Mouse (Mus musculus) embryo, embryonic 9.5 days (tissue): ENCODE measurements at regions not wholly inside any gene's neighbourhood (a gene's known extent, or its start where the extent isn't known, plus 50 kb on each side); places are given as distances from the start of the nearest gene placed in this dataset.
A peak's percentile ranks its signal among the peaks of the same experiment; 100 is the strongest.

Source experiments
- DNase-seq: peaks from one replicate; pipeline ENCODE4 v3.0.0-alpha.2; 2017; ENCODE audit errors: extremely low spot score

GRCm38 (mm10) chr2:11853210-11853973, 75.7 kb downstream of the Ankrd16 start:
- peak; percentile 7 for DNase-seq

GRCm38 (mm10) chr2:11869983-11870382, 92.3 kb downstream of the Ankrd16 start:
- no peak for DNase-seq

- DNase-seq: no peak
These were observed 102.3 kb downstream of the Ankrd16 start for GRCm38 (mm10) chr2:11880005-11880404.

- DNase-seq: no peak
These were observed 117.3 kb downstream of the Ankrd16 start for GRCm38 (mm10) chr2:11894792-11895568.

- no peak for DNase-seq
These were observed 122.3 kb downstream of the Ankrd16 start for GRCm38 (mm10) chr2:11899698-11900660.

- DNase-seq: no peak
These were observed 137.1 kb downstream of the Ankrd16 start for GRCm38 (mm10) chr2:11914782-11915181.

- no peak for DNase-seq
These were observed 139.7 kb downstream of the Ankrd16 start for GRCm38 (mm10) chr2:11917373-11917772.

GRCm38 (mm10) chr2:11918070-11918469, 140.4 kb downstream of the Ankrd16 start:
- no peak for DNase-seq

GRCm38 (mm10) chr2:11960777-11961176, 183.1 kb downstream of the Ankrd16 start:
- no peak for DNase-seq

GRCm38 (mm10) chr2:11965374-11965773, 187.7 kb downstream of the Ankrd16 start:
- peak; percentile 6 for DNase-seq

- DNase-seq: no peak
These were observed 189.3 kb downstream of the Ankrd16 start for GRCm38 (mm10) chr2:11967001-11967400.

- no peak for DNase-seq
These were observed 194.3 kb downstream of the Ankrd16 start for GRCm38 (mm10) chr2:11971972-11972371.

- DNase-seq: peak; percentile 61
These were observed 224.5 kb downstream of the Ankrd16 start for GRCm38 (mm10) chr2:12001938-12002899.

GRCm38 (mm10) chr2:12004330-12004729, 226.7 kb downstream of the Ankrd16 start:
- no peak for DNase-seq

- DNase-seq: no peak
These were observed 229.5 kb downstream of the Ankrd16 start for GRCm38 (mm10) chr2:12007201-12007600.

- DNase-seq: no peak
These were observed 233.8 kb downstream of the Ankrd16 start for GRCm38 (mm10) chr2:12011441-12011840.

GRCm38 (mm10) chr2:12019607-12020006, 241.9 kb downstream of the Ankrd16 start:
- peak; percentile 47 for DNase-seq

- no peak for DNase-seq
These were observed 245.9 kb downstream of the Ankrd16 start for GRCm38 (mm10) chr2:12023402-12024111.

GRCm38 (mm10) chr2:12026220-12026619, 248.5 kb downstream of the Ankrd16 start:
- no peak for DNase-seq
